Mouse (Mus musculus) ES-Bruce4 (cell line): ENCODE measurements around the gene B130006D01Rik.

Experiments used
- CTCF ChIP-seq: IDR thresholded peaks from one replicate; pipeline ENCODE4 v1.8.1; 2011; ENCODE audit warnings: low read depth, low read length
- EP300 ChIP-seq: IDR thresholded peaks from 2 replicates; pipeline ENCODE4 v1.6.1; 2011; ENCODE audit warnings: low read depth, low read length; ENCODE audit not compliant: insufficient read depth
- POLR2A ChIP-seq: IDR thresholded peaks from one replicate; pipeline ENCODE4 v1.8.1; 2011; ENCODE audit warnings: low read length; ENCODE audit not compliant: insufficient read depth

DNA sequence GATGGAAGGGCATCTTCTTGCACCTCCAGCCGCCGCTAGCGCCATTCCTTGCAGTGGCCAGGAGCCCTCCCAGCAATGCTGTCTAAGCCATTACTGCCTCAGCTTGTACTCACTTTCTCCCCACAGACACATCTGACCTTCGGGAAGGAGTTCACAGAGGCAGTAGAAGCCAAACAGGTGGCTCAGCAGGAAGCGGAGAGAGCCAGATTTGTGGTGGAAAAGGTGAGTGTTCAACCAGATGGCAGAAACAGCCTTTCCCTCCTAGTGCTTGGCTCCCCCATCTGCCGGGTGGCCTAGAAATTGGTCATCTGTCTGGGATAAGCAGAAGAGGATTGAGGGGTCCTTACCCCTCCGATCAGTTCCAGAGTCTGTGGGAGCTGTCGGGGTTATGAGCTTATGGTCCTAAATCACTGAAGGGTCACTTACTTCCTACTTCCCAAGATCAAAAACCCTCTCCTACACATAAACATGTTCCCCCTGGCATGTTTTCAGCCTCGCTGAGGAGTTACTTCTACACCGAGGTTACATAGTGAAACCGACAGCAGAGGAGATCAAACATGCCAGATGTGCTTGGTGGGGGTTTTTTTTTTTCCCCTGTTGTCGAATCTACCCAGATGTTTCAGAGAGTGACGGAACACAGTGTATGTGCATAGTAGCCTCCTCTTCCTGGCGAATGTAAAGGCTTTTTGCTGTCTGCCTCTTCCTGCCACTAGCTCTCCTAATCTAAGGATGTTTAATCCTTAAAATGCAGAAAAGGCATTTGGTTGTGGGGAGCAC is 45.3 kb upstream of the B130006D01Rik start:
- no peak for TF ChIP-seq CTCF
- TF ChIP-seq EP300: no peak
- TF ChIP-seq POLR2A: no peak
